Mouse (Mus musculus) heart, postnatal 4 days (tissue): Measurements from ENCODE around the gene Tsc1. TPM values are rescaled to one million over a fixed set of nuclear protein-coding genes. Genes with fewer than 3 reads are reported as not detected.

Experiments used
- DNase-seq: peaks from one replicate; pipeline ENCODE4 v3.0.0; 2021
- microRNA-seq, 2 experiments: library from miRNA; unstranded; fragments of <30 nt; microRNA quantifications; one replicate each; pipeline ENCODE4 v1.2.0; 2021 to 2022
- total RNA-seq, 2 experiments: library from RNA; stranded (reverse); gene quantifications; 2 replicates each; pipeline ENCODE4 v1.2.3; 2021

Tsc1 gene
- total RNA-seq, 2 experiments from 2014 or later = 16.4 to 17.5 TPM

- no peak for DNase-seq
Observed at GRCm38 (mm10) chr2:28737112-28737511, 96.1 kb downstream of the Tsc1 start.

GRCm38 (mm10) chr2:28740159-28740558 is 99.1 kb downstream of the Tsc1 start:
- no peak for DNase-seq

Small RNA genes lying within 50 kb of the gene (microRNA-seq; reads per million reads assigned to microRNA genes)
- gene Gm22824 (0 reads per million in 2 experiments), gene Mir3088 (0.35 to 1.2 reads per million in 2 experiments)

Other genes with a start within 250 kb of the Tsc1 start
- gene Ppp1r26, start 194.4 kb upstream of the Tsc1 start, total RNA-seq = 1 to 10 TPM; 6.9 to 7.4 TPM
- not detected for gene 1700007K13Rik, start 174.9 kb upstream of the Tsc1 start, total RNA-seq
- 10 to 100 TPM; 48.3 to 50.4 TPM for gene Mrps2, start 173.2 kb upstream of the Tsc1 start, total RNA-seq
- 1 to 10 TPM in 1 of 2 experiments, under 1 TPM in 1; 0.83 to 1.8 TPM for gene Gbgt1, start 144.3 kb upstream of the Tsc1 start, total RNA-seq
- gene Gm10134, start 135.1 kb upstream of the Tsc1 start, total RNA-seq = 1 to 10 TPM in 1 of 2 experiments, not detected in 1; 1.2 TPM
- gene Ralgds, start 128.1 kb upstream of the Tsc1 start, total RNA-seq = 10 to 100 TPM; 23.9 to 26.0 TPM
- not detected for gene Cel, start 77.8 kb upstream of the Tsc1 start, total RNA-seq
- gene Gtf3c5, start 57.5 kb upstream of the Tsc1 start, total RNA-seq = 10 to 100 TPM; 17.8 to 18.3 TPM
- gene Gfi1b, start 19.2 kb upstream of the Tsc1 start, total RNA-seq = not detected
- gene Spaca9, start 58.5 kb downstream of the Tsc1 start, total RNA-seq = under 1 TPM; 0.59 to 0.71 TPM
- not detected for gene Ak8, start 58.9 kb downstream of the Tsc1 start, total RNA-seq
- gene Gtf3c4, start 199.1 kb downstream of the Tsc1 start, total RNA-seq = 10 to 100 TPM; 23.2 to 26.7 TPM
- 1 to 10 TPM; 5.5 to 6.1 TPM for gene Ddx31, start 199.2 kb downstream of the Tsc1 start, total RNA-seq